Mouse (Mus musculus) kidney, postnatal 4 days (tissue): ENCODE measurements around the gene Ptma.
A peak's percentile ranks its signal among the peaks of the same experiment; 100 is the strongest.
"Not testable (repeated sequence)": the region's sequence is repeated elsewhere in the genome, so short reads cannot be mapped to it uniquely, and the experiment has no call there.

Source experiments
- DNase-seq, 2 experiments: peaks; one replicate each; pipeline ENCODE4 v3.0.0; 2021; ENCODE audit warnings: mixed read lengths in 2 of 2

Ptma gene

DNA sequence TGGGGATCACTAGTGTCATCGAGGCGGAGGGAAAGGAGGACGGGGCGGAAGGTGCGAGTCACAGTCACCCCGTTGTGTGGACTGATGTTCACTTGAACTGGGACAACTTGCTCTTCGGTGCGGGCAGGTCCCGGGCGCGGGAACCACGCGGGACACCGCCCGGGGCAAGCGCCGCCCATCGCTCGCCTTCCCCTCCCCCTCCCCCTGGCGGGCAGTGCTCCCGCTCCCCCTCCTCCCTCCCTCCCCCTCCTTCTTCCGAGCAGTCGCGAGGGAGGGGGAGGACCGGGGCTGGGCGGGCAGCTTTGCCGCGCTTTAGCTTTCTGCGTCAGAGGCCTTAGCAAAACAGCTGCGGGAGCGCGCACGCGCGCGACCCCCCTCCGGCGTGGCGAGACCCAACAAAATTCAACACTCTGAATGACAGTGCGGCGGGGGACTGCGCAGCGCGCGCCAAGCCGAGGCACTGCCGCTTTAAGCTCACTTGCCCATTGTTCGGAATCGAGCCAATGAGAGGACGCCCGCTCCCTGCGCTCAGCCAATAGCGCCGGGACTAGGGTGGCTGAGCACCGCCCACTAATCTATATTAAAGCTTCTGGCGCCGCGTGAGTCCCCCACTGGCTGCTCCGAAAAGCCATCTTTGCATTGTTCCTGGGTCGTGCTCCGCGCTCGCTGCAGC is at the start of gene Ptma:
Gene Ptma, plus strand, starts transcription at position 611 of the 673 bp plus-strand sequence.
- peak; percentile 99 to 100 for DNase-seq

DNA sequence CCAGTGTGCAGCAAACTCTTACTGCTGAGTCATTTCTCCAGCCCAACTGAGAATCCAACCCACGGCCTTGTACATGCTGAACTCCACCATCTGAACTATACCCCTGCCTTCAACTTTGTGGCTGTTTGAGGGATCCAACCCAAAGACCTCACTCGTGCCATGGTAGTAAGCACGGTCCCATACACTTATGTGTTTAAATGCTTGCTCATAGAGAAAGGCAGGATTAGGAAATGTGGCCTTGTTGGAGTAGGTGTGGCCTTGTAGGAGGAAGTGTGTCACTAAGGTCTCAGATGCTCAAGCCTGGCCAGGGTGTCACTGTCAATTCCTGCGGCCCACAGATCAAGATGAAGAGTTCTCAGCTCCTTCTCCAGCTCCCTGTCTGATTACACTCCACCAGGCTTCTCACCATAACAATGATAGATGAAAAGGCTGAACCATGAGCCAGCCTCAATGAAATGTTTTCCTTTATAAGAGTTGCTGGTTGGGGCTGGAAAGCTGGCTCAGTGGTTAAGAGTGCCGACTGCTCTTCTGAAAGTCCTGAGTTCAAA is 48.7 kb upstream of the Ptma start:
- DNase-seq: no peak

DNA sequence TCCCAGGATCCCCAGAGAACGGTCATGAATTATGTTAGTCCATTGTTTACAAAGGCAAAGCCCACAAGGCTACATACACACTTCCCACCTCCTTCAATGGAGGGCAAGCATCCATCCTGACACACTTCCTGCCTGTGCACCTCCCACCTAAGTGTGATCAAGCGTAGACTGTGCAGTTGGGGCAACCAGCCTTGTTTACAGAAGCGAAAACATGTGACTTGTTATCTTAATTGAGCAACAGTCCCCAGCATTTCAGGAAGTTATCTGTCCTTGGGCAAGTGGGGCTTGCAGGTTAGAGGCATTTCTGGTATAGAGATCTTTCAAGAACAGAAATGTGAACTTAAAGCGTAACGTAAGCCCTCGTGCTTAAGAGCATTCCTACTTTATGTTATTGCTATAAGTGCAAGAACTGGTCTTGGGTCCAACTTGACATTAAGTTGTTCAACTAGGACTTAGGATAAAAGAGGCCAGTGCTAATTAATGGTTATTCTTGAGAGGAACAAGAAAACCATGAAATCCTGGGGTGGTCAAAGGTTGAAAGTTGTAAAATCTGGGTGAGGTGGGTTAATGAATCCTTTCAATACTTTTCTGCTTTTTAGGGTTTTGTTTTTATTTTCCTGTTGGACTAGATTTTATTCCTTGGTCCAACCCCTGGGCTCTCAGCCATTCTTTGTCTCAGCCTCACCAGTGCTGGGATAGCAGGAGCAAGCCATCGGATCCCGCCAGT is 47.3 kb upstream of the Ptma start:
- DNase-seq: no peak

DNA sequence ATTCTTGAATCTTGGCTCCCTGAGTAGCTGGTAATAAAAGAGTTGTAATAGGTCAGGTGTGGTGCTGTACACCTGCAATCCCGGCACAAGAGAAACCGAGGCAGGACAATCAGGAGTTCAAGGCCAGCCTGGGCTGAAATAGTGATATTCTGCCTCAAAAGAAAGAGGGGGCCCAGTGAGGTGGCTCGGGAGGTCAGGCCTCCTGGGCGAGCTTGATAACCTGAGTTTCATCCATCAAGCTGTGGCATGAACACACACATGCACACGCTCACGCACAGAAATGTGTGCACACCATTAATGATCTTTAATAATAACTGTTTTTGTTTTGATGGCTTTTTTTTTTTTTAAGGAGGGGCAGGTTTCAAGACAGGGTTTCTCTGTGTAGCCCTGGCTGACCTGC is 46.2 kb upstream of the Ptma start:
- DNase-seq: no peak

DNA sequence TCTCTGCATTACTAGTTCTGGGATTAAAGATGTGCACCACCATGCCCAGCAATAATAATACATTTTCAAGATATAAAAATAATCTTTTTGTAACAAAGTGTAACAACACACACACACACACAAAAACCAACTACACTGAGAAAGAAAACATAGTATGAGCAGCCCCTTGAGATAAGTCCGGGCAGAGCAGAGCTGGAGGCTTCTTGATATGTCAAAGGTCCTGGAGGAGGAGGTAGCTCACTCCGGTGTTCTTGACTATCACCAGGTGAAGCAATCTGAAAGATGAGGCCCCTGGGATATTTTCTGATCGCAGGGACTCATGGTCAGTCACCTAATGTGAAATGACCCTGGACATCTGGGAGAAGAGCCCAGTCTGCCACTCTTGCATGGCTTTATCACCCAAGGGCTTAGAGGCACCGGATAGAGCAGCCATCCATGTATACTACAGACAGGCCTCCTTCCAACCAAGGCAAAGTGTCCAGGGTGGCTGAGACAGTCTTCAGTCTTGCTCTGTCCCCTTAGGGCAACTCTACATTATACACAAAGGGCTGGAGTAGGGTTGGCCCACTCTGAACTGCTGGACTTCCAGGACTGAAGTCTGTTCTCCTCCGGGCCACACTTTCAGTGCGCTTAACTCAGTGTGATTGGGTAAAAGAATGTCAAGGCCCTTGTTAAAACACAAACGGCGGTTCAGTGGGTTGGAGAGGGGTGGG is 45.6 kb upstream of the Ptma start:
- DNase-seq: no peak

DNA sequence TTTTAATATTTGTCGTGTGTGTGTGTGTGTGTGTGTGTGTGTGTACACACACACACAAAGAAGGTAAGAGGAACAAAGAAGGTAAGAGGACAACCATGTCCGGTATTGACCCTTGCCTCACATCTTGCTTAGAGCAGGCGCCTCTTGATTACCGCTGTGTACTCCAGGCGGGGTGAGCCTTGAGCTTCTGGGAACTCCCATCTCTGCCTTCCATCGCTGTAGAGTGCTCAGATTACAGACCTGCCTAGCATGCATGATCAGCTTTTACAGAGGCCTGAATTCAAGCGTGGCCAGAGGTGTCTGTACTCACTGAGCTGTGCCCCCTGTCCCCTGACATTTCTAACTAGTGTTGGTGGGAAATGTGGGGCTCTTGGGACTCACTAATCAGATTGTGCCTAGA is 45.1 kb upstream of the Ptma start:
- DNase-seq: peak in 1 of 2 experiments; percentile 53

DNA sequence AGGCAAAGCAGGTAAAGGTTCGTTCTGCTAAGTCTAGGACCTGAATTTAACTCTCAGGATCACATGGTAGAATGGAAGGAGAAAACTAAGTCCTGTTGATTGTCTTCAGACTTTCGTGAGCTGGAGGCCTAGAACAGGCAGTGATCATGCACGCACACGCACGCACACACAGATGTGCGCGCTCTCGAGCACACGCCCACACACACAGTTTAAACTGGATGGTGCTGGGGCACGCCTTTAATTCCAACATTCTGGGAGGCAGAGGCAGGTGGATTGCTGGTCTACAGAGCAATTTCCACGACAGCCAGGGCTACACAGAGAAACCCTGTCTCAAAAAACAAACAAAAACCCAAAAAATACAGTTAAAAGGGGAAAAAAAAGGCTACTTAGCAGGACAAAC is 44.2 kb upstream of the Ptma start:
- no peak for DNase-seq

DNA sequence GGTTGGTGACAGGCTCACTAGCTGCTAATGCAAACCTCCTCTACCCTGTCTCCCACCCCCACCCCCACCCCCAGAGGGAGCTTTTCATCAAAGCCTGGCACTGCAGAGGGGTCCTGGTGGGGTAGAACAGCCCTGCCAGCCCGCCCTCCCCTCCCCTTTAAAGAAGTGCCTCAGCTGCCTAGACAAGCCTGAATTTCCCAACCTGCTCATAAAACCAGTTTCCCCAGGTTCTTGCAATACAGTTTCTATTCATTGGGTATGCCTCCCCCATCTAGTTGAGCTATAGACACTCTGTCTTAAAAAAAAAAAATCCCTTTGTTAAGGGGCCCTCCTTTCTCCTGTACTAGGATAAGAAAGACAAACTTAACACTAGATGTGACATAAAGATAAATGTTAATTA is 43.8 kb upstream of the Ptma start:
- DNase-seq: no peak

DNA sequence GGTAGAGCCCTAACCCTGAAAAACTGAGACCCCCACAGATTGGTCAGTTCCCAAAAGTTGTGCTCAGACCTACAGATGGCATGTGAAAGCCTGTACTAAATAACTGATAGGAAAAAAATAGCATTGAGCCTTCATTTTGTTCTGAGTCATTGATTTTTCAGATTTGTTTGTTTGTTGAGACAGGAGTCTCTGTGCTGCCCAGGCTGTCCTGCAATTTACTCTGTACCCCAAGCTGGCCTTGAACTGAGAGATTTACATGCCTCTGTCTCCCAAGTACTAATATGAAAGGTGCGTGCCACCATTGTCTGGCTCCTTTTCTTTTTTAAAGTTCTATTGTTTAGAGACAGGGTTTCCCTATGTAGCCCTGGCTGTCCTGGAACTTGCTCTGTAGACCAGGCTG is 41.2 kb upstream of the Ptma start:
- no peak for DNase-seq

DNA sequence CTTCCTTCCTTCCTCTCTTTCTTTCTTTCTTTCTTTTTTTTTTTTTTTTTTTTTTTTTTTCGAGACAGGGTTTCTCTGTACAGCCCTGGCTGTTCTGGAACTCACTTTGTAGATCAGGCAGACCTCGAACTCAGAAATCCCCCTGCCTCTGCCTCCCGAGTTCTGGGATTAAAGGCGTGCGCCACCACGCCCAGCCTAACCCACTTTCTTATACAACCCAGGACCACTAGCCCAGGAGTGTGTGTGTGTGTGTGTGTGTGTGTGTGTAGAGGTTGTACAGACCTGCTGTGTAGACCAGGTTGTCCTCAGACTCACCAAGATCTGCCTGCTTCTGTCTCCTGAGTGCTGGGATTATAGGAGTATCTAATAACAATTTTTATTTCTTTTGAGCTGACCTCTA is 40.7 kb upstream of the Ptma start:
- not testable (repeated sequence) for DNase-seq

DNA sequence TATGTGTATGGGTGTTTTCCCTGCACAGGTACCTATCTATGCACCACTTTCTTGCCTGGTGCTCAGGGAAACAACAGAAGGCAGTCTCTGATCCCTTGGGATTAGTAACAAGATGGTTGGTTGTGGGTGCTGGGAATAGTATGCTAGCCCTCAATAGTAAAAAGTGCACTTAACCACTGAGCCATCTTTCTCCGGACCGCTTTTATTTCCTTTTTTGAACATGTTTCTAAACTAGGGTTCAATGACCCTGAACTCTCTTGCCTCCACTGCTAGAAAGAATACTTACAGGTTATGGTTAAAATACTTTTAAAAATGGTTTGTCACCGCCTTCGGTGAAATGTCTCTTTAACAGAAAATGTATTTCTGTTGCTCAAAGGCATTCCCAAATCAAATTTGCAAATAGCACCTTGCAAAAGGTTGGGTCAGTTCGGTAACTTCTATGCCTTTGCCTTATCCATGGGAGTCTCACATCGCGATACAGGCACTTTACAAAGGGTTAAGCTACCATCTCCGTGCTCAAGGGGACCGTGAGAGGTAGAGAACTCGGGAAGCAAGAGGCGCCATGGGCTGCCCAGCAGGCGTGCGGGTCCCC is 39.7 kb upstream of the Ptma start:
- DNase-seq: no peak

DNA sequence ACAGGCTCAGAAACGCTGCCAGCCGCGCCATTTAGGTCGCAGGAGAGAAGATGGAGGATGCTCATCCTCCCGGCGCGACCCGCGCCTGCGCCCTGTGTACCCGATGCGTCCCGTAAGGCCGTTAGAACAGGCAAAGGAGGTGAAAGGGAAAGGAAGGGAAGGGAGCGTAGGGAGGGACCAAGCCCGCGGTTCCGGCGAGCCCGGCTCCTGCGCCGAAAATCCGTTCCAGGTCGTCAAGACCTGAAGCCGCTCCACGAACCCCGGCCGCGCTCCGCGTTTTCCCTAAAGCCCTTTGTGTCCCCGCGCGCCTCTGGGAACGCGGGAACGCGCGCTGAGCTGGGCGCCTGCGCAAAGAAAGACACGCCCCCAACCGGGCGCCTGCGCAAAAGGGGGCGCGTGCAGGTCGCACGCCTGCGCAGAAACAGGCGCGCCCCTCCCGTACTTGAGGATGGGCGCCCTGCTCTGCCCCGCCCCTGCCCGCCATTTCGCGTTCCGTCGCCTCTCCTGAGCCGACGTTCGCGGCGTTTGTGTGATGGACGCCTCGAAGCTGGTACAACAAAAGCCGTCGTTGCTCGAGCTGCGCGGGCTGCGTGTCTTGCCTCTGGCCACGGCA is 39.1 kb upstream of the Ptma start:
- DNase-seq: peak; percentile 100

DNA sequence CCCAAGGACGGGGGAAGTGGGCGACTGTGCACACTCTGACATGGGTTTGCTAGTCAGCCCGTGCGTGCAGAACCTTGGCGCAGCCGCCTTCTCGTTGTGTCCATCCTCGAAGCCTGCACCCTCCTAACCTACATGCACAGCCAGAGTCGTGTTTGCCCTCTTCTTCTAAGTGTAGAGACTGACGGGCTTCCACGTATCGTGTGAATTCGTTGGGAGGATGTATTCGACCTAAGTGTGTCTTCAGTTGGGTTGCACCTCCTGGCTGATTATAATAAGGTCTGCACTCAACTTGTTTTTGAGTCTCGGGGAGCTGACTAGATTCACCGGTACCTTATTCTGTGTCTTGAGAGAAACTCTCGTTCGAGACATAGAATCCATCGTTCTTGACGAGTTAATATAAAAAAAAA is 38.6 kb upstream of the Ptma start:
- DNase-seq: no peak

DNA sequence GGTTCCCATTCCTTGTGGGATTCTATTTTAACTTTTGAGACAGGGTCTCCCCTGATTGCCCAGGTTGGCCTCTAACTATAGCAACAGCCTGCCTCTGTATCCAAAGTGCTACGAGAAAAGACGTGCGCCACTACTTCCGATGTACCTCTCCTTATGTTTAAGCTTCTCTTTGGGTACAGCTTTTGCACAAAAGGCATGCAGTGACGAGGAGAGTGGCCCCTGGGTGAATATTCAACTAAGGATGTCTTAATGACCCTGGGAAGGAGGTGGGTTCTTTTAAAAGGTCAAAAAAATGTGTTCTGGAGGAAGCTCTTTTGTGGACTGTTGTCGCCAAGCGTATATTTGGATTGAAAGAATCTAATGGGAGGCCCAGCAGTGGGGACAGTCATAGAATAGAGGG is 38.2 kb upstream of the Ptma start:
- DNase-seq: peak; percentile 38 to 55

DNA sequence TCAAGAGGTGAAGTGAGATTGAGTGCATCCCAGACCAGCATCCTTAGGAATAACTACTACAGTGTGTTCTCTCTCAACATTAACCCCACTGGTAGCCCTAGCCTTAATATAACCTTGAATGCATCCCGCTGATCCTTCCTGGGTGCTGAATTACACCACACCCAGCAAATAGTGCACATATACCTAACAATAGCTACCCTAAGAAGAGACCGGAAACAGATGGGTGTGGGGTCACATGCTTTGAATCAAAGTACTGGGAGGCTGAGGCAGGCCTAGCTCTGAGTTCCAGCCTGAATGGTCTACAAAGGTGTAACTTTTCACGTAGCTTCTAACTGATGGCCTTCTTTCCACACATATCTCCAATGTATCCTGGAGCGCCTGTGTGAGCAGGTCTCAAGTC is 37.8 kb upstream of the Ptma start:
- DNase-seq: no peak

DNA sequence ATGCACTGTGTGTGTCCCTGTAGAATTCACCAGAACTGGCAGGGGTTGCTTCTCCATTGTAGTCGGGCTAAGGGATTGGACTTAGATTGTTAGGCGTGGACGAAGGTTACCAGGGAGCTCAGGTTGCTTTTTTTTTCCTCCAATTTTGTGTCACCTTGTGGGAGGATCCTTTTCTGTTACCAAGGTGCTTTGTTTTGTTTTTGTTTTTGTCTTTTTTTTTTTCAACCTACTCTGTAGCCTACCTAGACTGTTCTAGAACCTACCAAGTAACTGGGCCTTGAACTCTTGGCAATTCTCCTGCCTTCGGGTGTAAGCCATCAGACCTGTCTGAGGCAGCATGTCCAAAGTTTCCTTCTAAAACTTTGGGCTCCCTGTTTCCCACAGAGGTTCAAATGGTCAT is 36.6 kb upstream of the Ptma start:
- DNase-seq: no peak

DNA sequence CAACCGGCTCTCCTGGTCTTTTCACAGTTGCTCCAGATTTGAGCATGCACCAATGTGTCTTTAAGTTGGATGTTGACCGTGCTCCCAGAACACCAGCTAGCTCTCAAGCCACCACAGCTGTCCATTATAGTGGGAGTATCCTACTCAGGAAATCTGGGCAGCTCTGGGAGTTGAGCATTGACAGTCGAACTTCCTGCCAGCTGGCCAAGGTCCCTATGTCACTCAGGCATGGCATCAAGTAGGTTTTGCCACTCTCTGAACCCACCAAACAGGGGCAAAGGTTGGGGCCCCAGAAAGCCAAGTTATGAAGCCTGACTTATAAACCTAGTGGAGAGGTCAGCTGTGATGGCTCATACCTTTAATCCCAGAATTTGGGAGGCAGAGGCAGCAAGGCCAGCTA is 35.8 kb upstream of the Ptma start:
- peak in 1 of 2 experiments; percentile 50 for DNase-seq

DNA sequence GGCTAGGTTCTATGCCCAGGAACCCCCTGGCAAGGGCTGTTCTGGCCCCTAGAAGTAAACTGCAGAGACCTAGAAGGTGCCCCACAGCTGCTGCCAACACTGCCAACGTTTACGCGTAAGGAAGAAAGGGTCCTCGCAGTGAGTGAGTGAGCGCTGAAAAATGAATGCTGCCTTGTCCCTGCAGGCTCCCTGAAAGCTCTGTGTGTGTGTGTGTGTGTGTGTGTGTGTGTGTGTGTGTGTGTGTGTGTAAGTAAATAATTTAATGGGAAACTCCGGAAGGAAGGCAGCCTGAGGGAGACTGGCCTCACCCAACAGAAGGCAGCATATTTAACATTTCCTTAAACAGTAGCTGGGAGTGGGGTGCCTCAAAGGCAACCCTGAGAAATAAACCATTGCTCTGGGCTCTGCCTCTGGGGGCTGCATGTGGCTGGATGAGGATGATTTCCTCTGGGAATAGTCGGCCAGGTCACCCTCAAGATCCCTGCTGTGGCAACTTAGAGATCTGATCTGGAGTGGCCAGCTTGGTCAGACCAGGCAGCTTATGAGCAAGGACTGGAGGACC is 34.9 kb upstream of the Ptma start:
- DNase-seq: peak; percentile 46 to 58

DNA sequence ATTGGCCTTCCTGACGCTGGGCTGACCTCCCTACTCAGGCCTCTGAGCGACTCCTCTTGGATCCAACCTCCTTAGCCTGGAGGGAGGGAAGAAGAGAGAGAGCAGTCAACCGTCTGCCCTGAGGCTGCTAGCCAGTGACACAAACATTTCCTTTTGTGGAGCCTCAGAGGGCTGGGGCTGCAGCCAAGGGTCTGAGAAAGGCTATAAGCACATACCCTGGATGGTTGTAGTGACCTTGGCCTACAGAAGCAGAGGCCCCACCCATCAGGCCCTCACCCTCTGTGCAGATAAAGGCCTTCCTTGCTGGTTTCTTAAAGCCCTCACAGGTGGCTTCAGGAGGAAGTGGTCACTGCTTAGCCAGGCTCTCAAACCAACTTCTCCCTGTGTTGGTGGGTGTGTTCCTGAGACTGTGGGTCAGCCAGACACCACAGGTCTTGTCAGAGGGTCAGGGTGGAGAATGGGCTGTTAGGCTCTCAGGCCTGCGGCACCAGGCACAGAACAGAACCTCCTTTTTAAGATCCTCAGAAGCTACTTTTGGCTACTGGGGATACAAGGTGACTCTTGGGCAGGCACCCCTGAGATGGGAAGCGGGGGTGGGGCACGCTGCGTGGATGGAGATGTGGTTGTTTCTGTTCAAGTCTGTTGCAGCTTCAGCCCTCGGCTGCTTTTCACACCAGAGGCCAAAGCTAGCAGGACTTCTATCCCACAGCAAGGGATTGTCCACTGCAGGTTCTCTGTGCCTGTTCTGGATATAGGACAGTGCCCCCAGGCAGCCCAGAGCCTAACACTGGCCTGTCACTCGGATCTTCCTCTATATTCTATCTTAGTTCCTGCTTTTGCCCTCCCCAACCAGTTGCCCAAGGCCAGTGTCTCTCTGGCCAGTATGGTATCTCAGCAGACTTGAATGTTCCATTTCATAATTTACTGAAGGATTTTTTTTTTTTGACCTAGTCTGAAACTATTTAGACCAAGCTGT is 34.1 kb upstream of the Ptma start:
- DNase-seq: peak; percentile 49 to 70

DNA sequence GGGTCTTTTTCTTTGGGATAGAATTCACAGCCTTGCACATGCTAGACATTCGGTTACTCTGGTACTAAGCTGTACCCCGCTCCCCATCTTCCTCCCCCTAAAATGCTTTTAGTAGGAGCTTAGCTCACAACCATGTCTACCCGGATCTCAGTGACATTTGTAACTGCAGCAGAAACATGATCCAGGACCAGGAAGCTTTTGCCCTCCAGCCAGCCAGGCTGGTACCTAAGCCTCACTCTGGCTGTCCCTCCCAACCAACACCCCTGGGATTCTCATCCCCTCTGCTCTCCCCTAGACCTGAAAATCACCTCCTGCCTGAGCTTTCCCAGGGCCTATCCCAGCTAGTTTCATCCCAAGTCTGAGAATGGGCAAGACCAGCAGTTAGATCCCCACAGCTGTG is 32.7 kb upstream of the Ptma start:
- DNase-seq: no peak

DNA sequence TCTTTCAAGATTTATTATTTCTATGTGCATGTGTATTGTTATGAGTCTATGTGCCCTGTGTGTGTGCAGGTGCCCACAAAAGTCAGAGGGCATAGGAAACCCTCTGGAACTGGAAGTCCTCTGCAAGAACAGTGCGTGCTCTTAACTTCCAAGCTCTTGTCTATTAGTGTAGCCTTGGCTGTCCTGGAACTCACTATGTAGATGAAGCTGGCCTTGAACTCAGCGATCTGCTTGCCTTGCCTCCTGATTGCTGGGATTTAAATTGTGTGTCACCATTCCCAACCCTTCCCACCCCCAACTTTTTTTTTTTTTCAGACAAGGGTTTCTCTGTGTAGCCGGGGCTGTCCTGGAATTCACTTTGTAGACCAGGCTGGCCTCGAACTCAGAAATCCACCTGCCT is 30.2 kb upstream of the Ptma start:
- DNase-seq: no peak
